Mouse (Mus musculus) bone marrow, adult 2 months (tissue): ENCODE measurements around the gene Sde2. TPM values are rescaled to one million over a fixed set of nuclear protein-coding genes. Genes with fewer than 3 reads are reported as not detected.

ENCODE experiments used
- H3K27ac ChIP-seq: fragments of 200-500 bp; 2 replicates; pipeline ENCODE4 v1.5.1; 2012; ENCODE audit warnings: low read depth, mild to moderate bottlenecking, control low read depth, inconsistent platforms, low read length; ENCODE audit not compliant: control insufficient read depth, poor library complexity, insufficient read depth
- H3K4me1 ChIP-seq: fragments of 200-500 bp; 2 replicates; pipeline ENCODE4 v1.6.1; 2011; ENCODE audit warnings: low read length; ENCODE audit not compliant: control insufficient read depth, insufficient read depth
- H3K4me3 ChIP-seq: fragments of 200-500 bp; replicated peaks from 2 replicates; pipeline ENCODE3; 2011; ENCODE audit warnings: mild to moderate bottlenecking, low read depth, low read length, control low read depth; ENCODE audit not compliant: control insufficient read depth
- CTCF ChIP-seq: fragments of 200-500 bp; IDR thresholded peaks from 2 replicates; pipeline ENCODE4 v1.5.1; 2011; ENCODE audit warnings: low read length, control low read depth; ENCODE audit not compliant: control insufficient read depth, insufficient read depth
- POLR2A ChIP-seq: fragments of 200-500 bp; IDR thresholded peaks from 2 replicates; pipeline ENCODE4 v1.6.1; 2011; ENCODE audit warnings: low read depth, mild to moderate bottlenecking, control low read depth, low read length, borderline replicate concordance; ENCODE audit not compliant: control insufficient read depth
- WGBS: fragments of 180-500 bp; shearing (Covaris S2); methylation state at CpG from one replicate; pipeline ENCODE4 v1.1.7; 2018; 5-methylcytosine and 5-hydroxymethylcytosine counted together
- polyA plus RNA-seq: library from polyadenylated mRNA; stranded (reverse); fragments of >200 nt; gene quantifications from 2 replicates; pipeline ENCODE4 v1.2.4, GENCODE M21; 2011; ENCODE audit warnings: low replicate concordance; ENCODE audit not compliant: missing spikeins, insufficient read depth, insufficient read length

Sde2 gene
- polyA plus RNA-seq, 1 experiment = 24.7 TPM

- H3K27ac ChIP-seq = no peak overlapping the region
- no peak overlapping the region for H3K4me3 ChIP-seq
- TF ChIP-seq POLR2A (no peak), CTCF (no peak)
- no peaks in the 10 kb centered on the region for H3K4me1 ChIP-seq
- 93% methylated on average over 7 of the region's 7 CpGs for WGBS
Measured at GRCm38 (mm10) chr1:180866001-180866400, 15.1 kb downstream of the Sde2 start.

- WGBS = 84% methylated on average over 13 of the region's 13 CpGs
- H3K27ac ChIP-seq = no peak overlapping the region
- TF ChIP-seq CTCF (no peak), POLR2A (no peak)
- no peaks in the 10 kb centered on the region; the same call in 1 of the 2 replicates for H3K4me1 ChIP-seq
- H3K4me3 ChIP-seq = no peak overlapping the region
Measured at GRCm38 (mm10) chr1:180870122-180870650, 19.3 kb downstream of the Sde2 start.

- H3K4me3 ChIP-seq = no peak overlapping the region
- WGBS = 21% methylated on average over 9 of the region's 9 CpGs
- TF ChIP-seq CTCF (peak; percentile 81), POLR2A (no peak)
Measured at GRCm38 (mm10) chr1:180873861-180874484, 23.0 kb downstream of the Sde2 start.

GRCm38 (mm10) chr1:180874615-180875014 is 23.7 kb downstream of the Sde2 start:
- WGBS = 76% methylated on average over 2 of the region's 2 CpGs
- no peak for TF ChIP-seq POLR2A
- no peak for TF ChIP-seq CTCF
- no peak overlapping the region for H3K4me3 ChIP-seq
- no peak overlapping the region for H3K27ac ChIP-seq
- H3K4me1 ChIP-seq = no peaks in the 10 kb centered on the region; the same call in 1 of the 2 replicates

More at GRCm38 (mm10) chr1:180873861-180874484, 23.0 kb downstream of the Sde2 start:
- Histone ChIP-seq H3K4me1 (no peaks in the 10 kb centered on the region; the same call in 1 of the 2 replicates), H3K27ac (no peak overlapping the region)

- Histone ChIP-seq H3K4me1 (no peaks in the 10 kb centered on the region; the same call in 1 of the 2 replicates), H3K27ac (no peak overlapping the region), H3K4me3 (no peak overlapping the region)
- WGBS = 74% methylated on average over 9 of the region's 9 CpGs
- TF ChIP-seq CTCF (no peak), POLR2A (no peak)
Measured at GRCm38 (mm10) chr1:180875126-180875525, 24.2 kb downstream of the Sde2 start.

- TF ChIP-seq POLR2A (no peak), CTCF (peak; percentile 13; the same call in 1 of the 2 replicates)
- Histone ChIP-seq H3K4me3 (no peak overlapping the region), H3K4me1 (no peaks in the 10 kb centered on the region; the same call in 1 of the 2 replicates), H3K27ac (no peak overlapping the region)
- WGBS = 72% methylated on average over 4 of the region's 4 CpGs
Measured at GRCm38 (mm10) chr1:180877466-180877865, 26.5 kb downstream of the Sde2 start.

- WGBS = 15% methylated on average over 3 of the region's 3 CpGs
- no peak overlapping the region for H3K27ac ChIP-seq
- no peak overlapping the region for H3K4me3 ChIP-seq
- peaks cover 11% of the 10 kb centered on the region for H3K4me1 ChIP-seq
- TF ChIP-seq POLR2A = no peak
- TF ChIP-seq CTCF = no peak
Measured at GRCm38 (mm10) chr1:180881768-180882167, 30.8 kb downstream of the Sde2 start.

GRCm38 (mm10) chr1:180883731-180884130 is 32.8 kb downstream of the Sde2 start:
- peaks cover 13% of the 10 kb centered on the region for H3K4me1 ChIP-seq
- WGBS = 22% methylated on average over 7 of the region's 7 CpGs
- TF ChIP-seq CTCF (no peak), POLR2A (no peak)
- H3K4me3 ChIP-seq = peak overlapping the region; percentile 1
- peak overlapping the region; percentile 73; the same call in 1 of the 2 replicates for H3K27ac ChIP-seq
